Mouse (Mus musculus): ENCODE measurements around the gene Gngt2. TPM values are rescaled to one million over a fixed set of nuclear protein-coding genes. Genes with fewer than 3 reads are reported as not detected.

Gngt2 gene
- polyA plus RNA-seq, 1 experiment: 0.41 TPM

- no peaks in the 10 kb centered on the region for H3K27me3 ChIP-seq (ENCODE audit: control insufficient read depth, insufficient read depth, low read length)
- no peaks in the 10 kb centered on the region for H3K36me3 ChIP-seq (ENCODE audit: control insufficient read depth, insufficient read depth, low read length)
- H3K4me3 ChIP-seq (ENCODE audit: control insufficient read depth, low read depth, low read length): no peak overlapping the region
- H3K27ac ChIP-seq (ENCODE audit: control insufficient read depth, insufficient read depth, low read depth, low read length): no peak overlapping the region
- TF ChIP-seq POLR2A (IDR thresholded peaks at IDR 0.05; ENCODE audit: control insufficient read depth, low read depth, low read length) (no peak), CTCF (IDR thresholded peaks at IDR 0.05; ENCODE audit: control insufficient read depth, insufficient read depth, insufficient replicate concordance, low read depth, low read length) (no peak)
- no peaks in the 10 kb centered on the region for H3K4me1 ChIP-seq (ENCODE audit: control insufficient read depth, insufficient read depth, low read length)
Observed at GRCm38 (mm10) chr11:95805527-95805926, 31.5 kb upstream of the Gngt2 start.

- Histone ChIP-seq H3K4me1 (ENCODE audit: control insufficient read depth, insufficient read depth, low read length) (no peaks in the 10 kb centered on the region), H3K36me3 (ENCODE audit: control insufficient read depth, insufficient read depth, low read length) (no peaks in the 10 kb centered on the region), H3K4me3 (ENCODE audit: control insufficient read depth, low read depth, low read length) (no peak overlapping the region), H3K27ac (ENCODE audit: control insufficient read depth, insufficient read depth, low read depth, low read length) (no peak overlapping the region), H3K27me3 (ENCODE audit: control insufficient read depth, insufficient read depth, low read length) (no peaks in the 10 kb centered on the region)
- TF ChIP-seq POLR2A (IDR thresholded peaks at IDR 0.05; ENCODE audit: control insufficient read depth, low read depth, low read length) (no peak), CTCF (IDR thresholded peaks at IDR 0.05; ENCODE audit: control insufficient read depth, insufficient read depth, insufficient replicate concordance, low read depth, low read length) (no peak)
Observed at GRCm38 (mm10) chr11:95807884-95808283, 29.1 kb upstream of the Gngt2 start.

GRCm38 (mm10) chr11:95808448-95809011, 28.5 kb upstream of the Gngt2 start:
- no peaks in the 10 kb centered on the region for H3K36me3 ChIP-seq (ENCODE audit: control insufficient read depth, insufficient read depth, low read length)
- TF ChIP-seq POLR2A (IDR thresholded peaks at IDR 0.05; ENCODE audit: control insufficient read depth, low read depth, low read length): no peak
- TF ChIP-seq CTCF (IDR thresholded peaks at IDR 0.05; ENCODE audit: control insufficient read depth, insufficient read depth, insufficient replicate concordance, low read depth, low read length): no peak
- H3K4me3 ChIP-seq (ENCODE audit: control insufficient read depth, low read depth, low read length): no peak overlapping the region
- no peaks in the 10 kb centered on the region for H3K27me3 ChIP-seq (ENCODE audit: control insufficient read depth, insufficient read depth, low read length)
- no peak overlapping the region for H3K27ac ChIP-seq (ENCODE audit: control insufficient read depth, insufficient read depth, low read depth, low read length)
- no peaks in the 10 kb centered on the region for H3K4me1 ChIP-seq (ENCODE audit: control insufficient read depth, insufficient read depth, low read length)

GRCm38 (mm10) chr11:95809603-95810002, 27.4 kb upstream of the Gngt2 start:
- H3K27ac ChIP-seq (ENCODE audit: control insufficient read depth, insufficient read depth, low read depth, low read length): no peak overlapping the region
- no peaks in the 10 kb centered on the region for H3K4me1 ChIP-seq (ENCODE audit: control insufficient read depth, insufficient read depth, low read length)
- TF ChIP-seq CTCF (IDR thresholded peaks at IDR 0.05; ENCODE audit: control insufficient read depth, insufficient read depth, insufficient replicate concordance, low read depth, low read length): no peak
- no peak for TF ChIP-seq POLR2A (IDR thresholded peaks at IDR 0.05; ENCODE audit: control insufficient read depth, low read depth, low read length)
- H3K4me3 ChIP-seq (ENCODE audit: control insufficient read depth, low read depth, low read length): no peak overlapping the region
- no peaks in the 10 kb centered on the region for H3K27me3 ChIP-seq (ENCODE audit: control insufficient read depth, insufficient read depth, low read length)
- no peaks in the 10 kb centered on the region for H3K36me3 ChIP-seq (ENCODE audit: control insufficient read depth, insufficient read depth, low read length)

- Histone ChIP-seq H3K27ac (ENCODE audit: control insufficient read depth, insufficient read depth, low read depth, low read length) (no peak overlapping the region), H3K27me3 (ENCODE audit: control insufficient read depth, insufficient read depth, low read length) (no peaks in the 10 kb centered on the region), H3K4me3 (ENCODE audit: control insufficient read depth, low read depth, low read length) (no peak overlapping the region), H3K36me3 (ENCODE audit: control insufficient read depth, insufficient read depth, low read length) (no peaks in the 10 kb centered on the region), H3K4me1 (ENCODE audit: control insufficient read depth, insufficient read depth, low read length) (no peaks in the 10 kb centered on the region)
- TF ChIP-seq CTCF (IDR thresholded peaks at IDR 0.05; ENCODE audit: control insufficient read depth, insufficient read depth, insufficient replicate concordance, low read depth, low read length) (no peak), POLR2A (IDR thresholded peaks at IDR 0.05; ENCODE audit: control insufficient read depth, low read depth, low read length) (no peak)
Observed at GRCm38 (mm10) chr11:95810828-95811227, 26.2 kb upstream of the Gngt2 start.

- H3K4me1 ChIP-seq (ENCODE audit: control insufficient read depth, insufficient read depth, low read length): no peaks in the 10 kb centered on the region
- H3K36me3 ChIP-seq (ENCODE audit: control insufficient read depth, insufficient read depth, low read length): no peaks in the 10 kb centered on the region
- no peaks in the 10 kb centered on the region for H3K27me3 ChIP-seq (ENCODE audit: control insufficient read depth, insufficient read depth, low read length)
- no peak overlapping the region for H3K27ac ChIP-seq (ENCODE audit: control insufficient read depth, insufficient read depth, low read depth, low read length)
- TF ChIP-seq POLR2A (IDR thresholded peaks at IDR 0.05; ENCODE audit: control insufficient read depth, low read depth, low read length): no peak
- no peak for TF ChIP-seq CTCF (IDR thresholded peaks at IDR 0.05; ENCODE audit: control insufficient read depth, insufficient read depth, insufficient replicate concordance, low read depth, low read length)
- H3K4me3 ChIP-seq (ENCODE audit: control insufficient read depth, low read depth, low read length): no peak overlapping the region
Observed at GRCm38 (mm10) chr11:95811741-95812140, 25.3 kb upstream of the Gngt2 start.

- Histone ChIP-seq H3K4me3 (ENCODE audit: control insufficient read depth, low read depth, low read length) (no peak overlapping the region), H3K27me3 (ENCODE audit: control insufficient read depth, insufficient read depth, low read length) (no peaks in the 10 kb centered on the region)
- no peak for TF ChIP-seq CTCF (IDR thresholded peaks at IDR 0.05; ENCODE audit: control insufficient read depth, insufficient read depth, insufficient replicate concordance, low read depth, low read length)
- TF ChIP-seq POLR2A (IDR thresholded peaks at IDR 0.05; ENCODE audit: control insufficient read depth, low read depth, low read length): no peak
Observed at GRCm38 (mm10) chr11:95812224-95812623, 24.8 kb upstream of the Gngt2 start.

GRCm38 (mm10) chr11:95814101-95814500, 22.9 kb upstream of the Gngt2 start:
- Histone ChIP-seq H3K27ac (ENCODE audit: control insufficient read depth, insufficient read depth, low read depth, low read length) (no peak overlapping the region), H3K36me3 (ENCODE audit: control insufficient read depth, insufficient read depth, low read length) (no peaks in the 10 kb centered on the region), H3K4me1 (ENCODE audit: control insufficient read depth, insufficient read depth, low read length) (no peaks in the 10 kb centered on the region), H3K4me3 (ENCODE audit: control insufficient read depth, low read depth, low read length) (no peak overlapping the region), H3K27me3 (ENCODE audit: control insufficient read depth, insufficient read depth, low read length) (no peaks in the 10 kb centered on the region)
- no peak for TF ChIP-seq POLR2A (IDR thresholded peaks at IDR 0.05; ENCODE audit: control insufficient read depth, low read depth, low read length)
- no peak for TF ChIP-seq CTCF (IDR thresholded peaks at IDR 0.05; ENCODE audit: control insufficient read depth, insufficient read depth, insufficient replicate concordance, low read depth, low read length)

More at GRCm38 (mm10) chr11:95812224-95812623, 24.8 kb upstream of the Gngt2 start:
- H3K36me3 ChIP-seq (ENCODE audit: control insufficient read depth, insufficient read depth, low read length): no peaks in the 10 kb centered on the region
- no peaks in the 10 kb centered on the region for H3K4me1 ChIP-seq (ENCODE audit: control insufficient read depth, insufficient read depth, low read length)
- H3K27ac ChIP-seq (ENCODE audit: control insufficient read depth, insufficient read depth, low read depth, low read length): no peak overlapping the region

Data from testis, adult 2 months (tissue).